Mouse (Mus musculus): ENCODE results near the gene Gm9780.
"Not testable (repeated sequence)": the region's sequence is repeated elsewhere in the genome, so short reads cannot be mapped to it uniquely, and the experiment has no call there.

The Gm9780 gene

DNA sequence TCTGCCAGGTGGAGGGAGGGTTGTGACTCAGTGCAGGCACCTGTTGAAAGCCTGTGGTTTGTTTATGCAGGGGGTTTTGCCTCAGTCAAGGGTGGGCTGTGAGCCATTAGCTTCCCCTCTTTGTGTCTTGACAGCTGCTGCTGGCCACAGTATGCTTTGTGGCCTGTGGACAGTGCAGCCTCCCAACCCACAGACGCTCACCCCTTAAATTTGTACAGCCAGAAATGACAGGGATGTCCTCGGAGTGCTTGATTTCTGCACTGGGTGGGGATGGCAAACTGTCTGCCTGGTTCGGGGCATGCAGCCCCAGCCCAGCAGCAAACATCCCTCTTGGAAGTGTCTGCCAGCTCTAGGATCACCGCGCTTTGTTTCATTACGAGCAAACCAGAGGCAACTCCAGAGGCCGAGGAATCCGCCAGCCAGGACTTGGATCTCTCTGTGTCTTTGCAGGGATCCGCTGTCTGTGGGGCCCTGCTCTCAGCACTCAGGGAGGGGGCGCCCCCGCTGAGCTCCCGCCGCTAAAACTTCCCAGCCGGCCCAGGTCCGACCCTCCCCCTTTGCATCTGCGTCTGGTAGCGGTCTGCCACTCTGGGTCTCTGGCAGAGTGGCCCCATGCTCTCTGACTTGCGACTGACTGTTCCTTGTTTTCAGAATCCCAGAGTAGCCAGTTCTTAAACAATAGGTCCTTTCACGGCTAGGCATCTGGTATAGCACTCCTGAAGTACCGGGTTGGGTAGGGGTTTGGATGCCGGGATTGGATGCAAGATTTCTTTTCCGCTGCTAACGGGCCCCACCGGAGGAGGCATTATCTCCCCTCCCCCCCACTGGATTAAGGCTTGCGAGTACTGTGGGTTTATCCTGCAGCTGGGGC lies 63.9 kb downstream of the Gm9780 start, which contains the start of gene Duxbl1:
Duxbl1 (plus strand) TSS at position 207 of the 871 bp plus-strand sequence.
- DNase-seq (ENCODE audit: extremely low spot score, low read depth, low spot score), result not testable (repeated sequence)

Data from hindlimb bud, embryonic 11.5 days (tissue).